Mouse (Mus musculus): ENCODE measurements around the gene Spo11. TPM values are rescaled to one million over a fixed set of nuclear protein-coding genes. Genes with fewer than 3 reads are reported as not detected.

Spo11 gene
- polyA plus RNA-seq, 2 experiments = 0.03 TPM; not detected in 1

DNA sequence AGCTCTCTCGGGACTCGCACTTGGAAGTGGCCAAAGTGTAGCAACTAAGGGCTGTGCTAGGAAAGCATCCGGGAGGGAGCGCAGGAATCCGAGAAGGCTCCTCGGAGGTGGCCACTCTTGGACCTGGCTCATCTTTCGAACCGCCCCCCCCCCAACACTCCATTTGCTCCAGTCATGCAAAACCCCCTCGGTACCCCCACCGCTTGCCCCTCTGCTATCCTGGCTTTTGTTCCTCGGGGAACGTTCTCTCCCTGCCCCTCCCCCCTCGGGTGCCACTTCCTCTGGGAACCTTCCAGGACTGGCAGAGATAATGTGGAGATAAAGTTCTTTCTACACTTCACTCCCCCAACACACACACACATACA is 36.7 kb upstream of the Spo11 start:
- no peak overlapping the region for H3K27ac ChIP-seq
- no peaks in the 10 kb centered on the region for H3K36me3 ChIP-seq (replicated peaks; ENCODE audit: control insufficient read depth, insufficient read depth, low read depth)
- H3K4me3 ChIP-seq (ENCODE audit: insufficient read depth in 1 of 2, low read depth in 2 of 2, low read length in 2 of 2) = peak overlapping the region in 1 of 2 experiments; percentile 42; a peak in 1 of 4 replicates
- no peak for ATAC-seq (ENCODE audit: insufficient read depth)
- H3K9ac ChIP-seq (replicated peaks) = no peak overlapping the region
- peak overlapping the region; percentile 48 for H3K4me2 ChIP-seq (ENCODE audit: low read depth)
- no peak for TF ChIP-seq CTCF (IDR thresholded peaks at IDR 0.05; ENCODE audit: low read depth)
- TF ChIP-seq EP300 (IDR thresholded peaks at IDR 0.05; ENCODE audit: low read depth) = no peak
- 0 out of 4 replicates have a peak, but pooled peaks cover 0 to 2% of the 10 kb centered on the region in 2 experiments for H3K4me1 ChIP-seq (replicated peaks; ENCODE audit: control insufficient read depth in 2 of 2, insufficient read depth in 2 of 2, low read length in 1 of 2)
- H3K27me3 ChIP-seq (ENCODE audit: control insufficient read depth, insufficient read depth, low read length) = peaks cover 56% of the 10 kb centered on the region
- no peaks in the 10 kb centered on the region for H3K9me3 ChIP-seq (ENCODE audit: control insufficient read depth, low read length)
- DNase-seq (ENCODE audit: low read depth in 3 of 3, low spot score in 3 of 3) = no peak
- 2% methylated on average over 11 of the region's 13 CpGs for WGBS (ENCODE audit: insufficient replicate concordance)

DNA sequence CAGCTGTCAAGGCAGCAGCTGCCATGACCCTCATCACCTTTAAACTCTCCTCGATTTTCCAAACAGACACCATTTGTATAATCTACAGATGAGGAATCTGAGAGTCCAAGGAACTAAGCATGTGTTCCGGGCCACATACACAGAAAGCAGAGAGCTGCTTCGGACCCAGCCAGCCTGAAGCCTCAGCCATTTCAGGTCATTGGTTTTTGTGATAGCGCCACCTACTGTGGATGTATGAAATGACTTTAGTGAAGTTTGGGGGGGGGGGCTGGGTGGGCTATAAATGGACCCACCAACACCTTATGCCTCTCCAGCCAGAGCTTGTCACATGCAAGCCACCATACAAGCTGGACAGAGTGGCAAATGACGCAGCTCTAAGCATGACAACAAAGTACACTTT is 28.4 kb upstream of the Spo11 start:
- Histone ChIP-seq H3K9ac (replicated peaks) (no peak overlapping the region), H3K27ac (no peak overlapping the region), H3K36me3 (replicated peaks; ENCODE audit: control insufficient read depth, insufficient read depth, low read depth) (no peaks in the 10 kb centered on the region), H3K4me2 (ENCODE audit: low read depth) (no peak overlapping the region), H3K9me3 (ENCODE audit: control insufficient read depth, low read length) (no peaks in the 10 kb centered on the region), H3K4me3 (ENCODE audit: insufficient read depth in 1 of 2, low read depth in 2 of 2, low read length in 2 of 2) (no peak overlapping the region), H3K4me1 (replicated peaks; ENCODE audit: control insufficient read depth in 2 of 2, insufficient read depth in 2 of 2, low read length in 1 of 2) (no peaks in the 10 kb centered on the region), H3K27me3 (ENCODE audit: control insufficient read depth, insufficient read depth, low read length) (no peaks in the 10 kb centered on the region)
- ATAC-seq (ENCODE audit: insufficient read depth) (no peak), DNase-seq (ENCODE audit: low read depth in 3 of 3, low spot score in 3 of 3) (no peak)
- TF ChIP-seq CTCF (IDR thresholded peaks at IDR 0.05; ENCODE audit: low read depth) (peak; percentile 26; the same call in 1 of the 2 replicates), EP300 (IDR thresholded peaks at IDR 0.05; ENCODE audit: low read depth) (no peak)
- WGBS (ENCODE audit: insufficient replicate concordance) = 35% methylated on average over 5 of the region's 5 CpGs

DNA sequence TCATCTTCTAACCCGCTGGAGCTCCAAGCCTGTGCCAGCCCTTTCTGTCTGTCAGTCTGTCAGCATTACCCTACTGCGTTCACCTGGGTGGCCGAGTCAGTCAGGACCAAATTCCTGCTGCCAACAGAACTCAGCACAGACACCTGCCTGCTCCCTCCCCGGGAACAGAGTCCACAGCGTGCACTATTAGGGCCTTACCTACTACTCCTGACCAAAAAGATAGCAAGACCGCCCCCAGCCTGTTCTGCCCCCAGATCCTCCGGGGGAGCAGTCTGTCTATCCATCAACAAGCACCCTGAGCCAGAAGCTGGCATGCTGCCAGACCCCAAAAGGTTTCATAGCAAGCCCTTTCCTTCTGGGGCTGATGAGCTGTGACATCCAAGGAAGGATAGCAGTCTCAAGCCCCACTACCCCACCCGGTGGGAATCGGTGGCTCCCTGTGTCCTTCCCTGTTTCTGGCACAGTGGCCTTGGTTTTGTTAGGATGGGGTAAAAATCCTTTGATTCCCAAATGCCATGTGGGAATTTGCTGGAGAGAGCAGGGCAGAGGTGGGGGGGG is 27.3 kb upstream of the Spo11 start:
- H3K4me3 ChIP-seq (ENCODE audit: insufficient read depth in 1 of 2, low read depth in 2 of 2, low read length in 2 of 2) = no peak overlapping the region
- no peak for ATAC-seq (ENCODE audit: insufficient read depth)
- no peaks in the 10 kb centered on the region for H3K4me1 ChIP-seq (replicated peaks; ENCODE audit: control insufficient read depth in 2 of 2, insufficient read depth in 2 of 2, low read length in 1 of 2)
- no peak overlapping the region for H3K4me2 ChIP-seq (ENCODE audit: low read depth)
- no peaks in the 10 kb centered on the region for H3K36me3 ChIP-seq (replicated peaks; ENCODE audit: control insufficient read depth, insufficient read depth, low read depth)
- no peak overlapping the region for H3K9ac ChIP-seq (replicated peaks)
- 55% methylated on average over 9 of the region's 9 CpGs for WGBS (ENCODE audit: insufficient replicate concordance)
- H3K27ac ChIP-seq = no peak overlapping the region
- no peaks in the 10 kb centered on the region for H3K27me3 ChIP-seq (ENCODE audit: control insufficient read depth, insufficient read depth, low read length)
- no peaks in the 10 kb centered on the region for H3K9me3 ChIP-seq (ENCODE audit: control insufficient read depth, low read length)
- TF ChIP-seq EP300 (IDR thresholded peaks at IDR 0.05; ENCODE audit: low read depth) (no peak), CTCF (IDR thresholded peaks at IDR 0.05; ENCODE audit: low read depth) (no peak)
- DNase-seq (ENCODE audit: low read depth in 3 of 3, low spot score in 3 of 3) = no peak

DNA sequence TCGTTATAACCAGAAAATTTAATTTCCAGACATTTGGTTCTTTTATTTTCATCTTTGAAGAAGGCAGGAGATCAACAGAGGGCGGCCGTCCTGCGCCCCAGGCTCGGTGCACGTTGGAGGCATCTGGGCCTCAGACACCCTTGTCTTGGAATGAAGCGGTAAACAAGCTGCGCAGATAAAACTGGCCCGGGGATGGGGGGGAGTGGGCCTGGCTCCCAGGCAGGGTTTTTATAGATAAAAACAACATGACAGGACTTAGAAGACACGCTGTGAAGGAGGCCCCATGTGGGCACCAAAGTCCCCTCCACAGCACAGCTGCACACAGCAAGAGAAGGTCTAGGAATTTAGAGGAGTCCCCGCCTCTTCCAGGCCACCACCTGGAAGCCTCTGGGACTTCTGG is 26.8 kb upstream of the Spo11 start:
- Histone ChIP-seq H3K9me3 (ENCODE audit: control insufficient read depth, low read length) (no peaks in the 10 kb centered on the region), H3K4me1 (replicated peaks; ENCODE audit: control insufficient read depth in 2 of 2, insufficient read depth in 2 of 2, low read length in 1 of 2) (no peaks in the 10 kb centered on the region), H3K36me3 (replicated peaks; ENCODE audit: control insufficient read depth, insufficient read depth, low read depth) (no peaks in the 10 kb centered on the region), H3K4me3 (ENCODE audit: insufficient read depth in 1 of 2, low read depth in 2 of 2, low read length in 2 of 2) (no peak overlapping the region), H3K27ac (no peak overlapping the region), H3K9ac (replicated peaks) (no peak overlapping the region), H3K27me3 (ENCODE audit: control insufficient read depth, insufficient read depth, low read length) (no peaks in the 10 kb centered on the region), H3K4me2 (ENCODE audit: low read depth) (no peak overlapping the region)
- no peak for ATAC-seq (ENCODE audit: insufficient read depth)
- DNase-seq (ENCODE audit: low read depth in 3 of 3, low spot score in 3 of 3) = no peak
- WGBS (ENCODE audit: insufficient replicate concordance) = 38% methylated on average over 11 of the region's 11 CpGs
- TF ChIP-seq CTCF (IDR thresholded peaks at IDR 0.05; ENCODE audit: low read depth) (no peak), EP300 (IDR thresholded peaks at IDR 0.05; ENCODE audit: low read depth) (no peak)

DNA sequence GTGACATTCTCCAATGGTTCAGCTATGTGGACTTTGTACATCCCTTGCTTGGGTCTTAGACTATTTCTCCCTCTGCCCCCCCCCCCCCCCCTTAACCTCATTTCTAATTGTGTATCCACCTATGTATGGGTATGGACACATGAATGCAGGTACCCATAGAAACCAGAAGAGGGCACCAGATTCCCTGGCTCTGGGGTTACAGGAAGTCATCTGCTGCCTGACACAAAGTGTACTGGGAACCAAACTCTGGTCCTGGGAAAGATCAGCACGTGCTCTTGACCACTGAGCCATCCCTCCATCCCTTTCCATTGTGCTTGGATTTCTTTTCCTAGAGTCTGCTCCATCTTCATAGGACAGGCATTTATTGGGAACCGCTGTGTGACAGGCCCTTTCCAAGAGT is 25.5 kb upstream of the Spo11 start:
- WGBS (ENCODE audit: insufficient replicate concordance) = 60% methylated on average over 2 of the region's 2 CpGs
- ATAC-seq (ENCODE audit: insufficient read depth) (no peak), DNase-seq (ENCODE audit: low read depth in 3 of 3, low spot score in 3 of 3) (no peak)
- Histone ChIP-seq H3K27me3 (ENCODE audit: control insufficient read depth, insufficient read depth, low read length) (no peaks in the 10 kb centered on the region), H3K36me3 (replicated peaks; ENCODE audit: control insufficient read depth, insufficient read depth, low read depth) (no peaks in the 10 kb centered on the region), H3K9ac (replicated peaks) (no peak overlapping the region), H3K4me2 (ENCODE audit: low read depth) (no peak overlapping the region), H3K27ac (no peak overlapping the region), H3K4me1 (replicated peaks; ENCODE audit: control insufficient read depth in 2 of 2, insufficient read depth in 2 of 2, low read length in 1 of 2) (no peaks in the 10 kb centered on the region), H3K4me3 (ENCODE audit: insufficient read depth in 1 of 2, low read depth in 2 of 2, low read length in 2 of 2) (no peak overlapping the region), H3K9me3 (ENCODE audit: control insufficient read depth, low read length) (no peaks in the 10 kb centered on the region)
- no peak for TF ChIP-seq EP300 (IDR thresholded peaks at IDR 0.05; ENCODE audit: low read depth)
- 0 out of 2 replicates have a peak, but pooled peaks have one; percentile 13 for TF ChIP-seq CTCF (IDR thresholded peaks at IDR 0.05; ENCODE audit: low read depth)
